Mouse (Mus musculus) heart, embryonic 11.5 days (tissue): ENCODE measurements at regions not wholly inside any gene's neighbourhood (a gene's known extent, or its start where the extent isn't known, plus 50 kb on each side); places are given as distances from the start of the nearest gene placed in this dataset.

ENCODE experiments used
- ATAC-seq: fragments of 200-750 bp; cut with Nextera tagmentation; replicated peaks from 2 replicates; pipeline ENCODE4 v1.8.0; 2017; ENCODE audit warnings: moderate library complexity; ENCODE audit not compliant: insufficient number of reproducible peaks, low FRiP score, low TSS enrichment
- H3K27ac ChIP-seq: fragments of 300-500 bp; sonication (generic); 2 replicates; pipeline ENCODE4 v1.5.1; 2014; ENCODE audit warnings: mild to moderate bottlenecking, low read depth, low read length
- H3K27me3 ChIP-seq: fragments of 300-500 bp; sonication (generic); 2 replicates; pipeline ENCODE4 v1.6.1; 2014; ENCODE audit warnings: mild to moderate bottlenecking, low read length, mixed read lengths; ENCODE audit not compliant: control insufficient read depth, insufficient read depth
- H3K36me3 ChIP-seq: fragments of 300-500 bp; sonication (generic); 2 replicates; pipeline ENCODE4 v1.6.1; 2014; ENCODE audit warnings: mild to moderate bottlenecking, low read length, moderate library complexity, mixed read lengths; ENCODE audit not compliant: control insufficient read depth, insufficient read depth
- H3K4me1 ChIP-seq: fragments of 300-500 bp; sonication (generic); 2 replicates; pipeline ENCODE4 v1.6.1; 2014; ENCODE audit warnings: low read length; ENCODE audit not compliant: control insufficient read depth, insufficient read depth
- H3K4me2 ChIP-seq: fragments of 300-500 bp; sonication (generic); 2 replicates; pipeline ENCODE4 v1.6.1; 2014; ENCODE audit warnings: mild to moderate bottlenecking, moderate library complexity
- H3K4me3 ChIP-seq: fragments of 300-500 bp; sonication (generic); 2 replicates; pipeline ENCODE4 v1.5.1; 2014; ENCODE audit warnings: low read depth, low read length
- H3K9ac ChIP-seq: fragments of 300-500 bp; sonication (generic); 2 replicates; pipeline ENCODE4 v1.6.1; 2014; ENCODE audit warnings: mild to moderate bottlenecking, low read depth, low read length, moderate library complexity
- H3K9me3 ChIP-seq: fragments of 300-500 bp; sonication (generic); replicated peaks from 2 replicates; pipeline ENCODE4 v1.6.1; 2016; ENCODE audit warnings: low read length; ENCODE audit not compliant: control insufficient read depth
- WGBS: fragments of 180-500 bp; shearing (Covaris S2); extraction: QIAGEN DNeasy Blood & Tissue Kit; methylation state at CpG from one replicate; pipeline ENCODE4 v1.1.7; 2014; ENCODE audit not compliant: insufficient replicate concordance; 5-methylcytosine and 5-hydroxymethylcytosine counted together

- Histone ChIP-seq H3K36me3 (no peaks in the 10 kb centered on the region), H3K9ac (no peak overlapping the region), H3K4me1 (no peaks in the 10 kb centered on the region), H3K4me3 (no peak overlapping the region), H3K9me3 (no peaks in the 10 kb centered on the region), H3K27me3 (no peaks in the 10 kb centered on the region), H3K4me2 (no peak overlapping the region), H3K27ac (no peak overlapping the region)
- 67% methylated on average over 9 of the region's 9 CpGs for WGBS
- ATAC-seq: no peak
These were observed 119.6 kb upstream of the Arglu1 start for GRCm38 (mm10) chr8:8809835-8810439.

- no peaks in the 10 kb centered on the region for H3K27me3 ChIP-seq
- ATAC-seq: no peak
- H3K4me3 ChIP-seq: no peak overlapping the region
- H3K36me3 ChIP-seq: no peaks in the 10 kb centered on the region
- H3K9me3 ChIP-seq: no peaks in the 10 kb centered on the region
- H3K4me2 ChIP-seq: no peak overlapping the region
- H3K9ac ChIP-seq: no peak overlapping the region
- H3K4me1 ChIP-seq: no peaks in the 10 kb centered on the region
- 79% methylated on average over 8 of the region's 8 CpGs for WGBS
- H3K27ac ChIP-seq: no peak overlapping the region
These were observed 119.0 kb upstream of the Arglu1 start for GRCm38 (mm10) chr8:8809349-8809748.

- Histone ChIP-seq H3K4me1 (no peaks in the 10 kb centered on the region), H3K27ac (no peak overlapping the region), H3K4me2 (no peak overlapping the region), H3K27me3 (no peaks in the 10 kb centered on the region), H3K9ac (no peak overlapping the region), H3K9me3 (no peaks in the 10 kb centered on the region), H3K4me3 (no peak overlapping the region), H3K36me3 (no peaks in the 10 kb centered on the region)
- ATAC-seq: no peak
- 81% methylated on average over 6 of the region's 6 CpGs for WGBS
These were observed 112.5 kb upstream of the Arglu1 start for GRCm38 (mm10) chr8:8802761-8803340.

GRCm38 (mm10) chr8:8802317-8802716 is 112.0 kb upstream of the Arglu1 start:
- Histone ChIP-seq H3K4me1 (0 out of 2 replicates have a peak, but pooled peaks cover 4% of the 10 kb centered on the region), H3K4me2 (no peak overlapping the region), H3K27me3 (no peaks in the 10 kb centered on the region), H3K9ac (no peak overlapping the region), H3K4me3 (no peak overlapping the region), H3K36me3 (no peaks in the 10 kb centered on the region), H3K27ac (no peak overlapping the region), H3K9me3 (no peaks in the 10 kb centered on the region)
- no peak for ATAC-seq
- WGBS: 50% methylated on average over 5 of the region's 5 CpGs

GRCm38 (mm10) chr8:8801578-8801977 is 111.3 kb upstream of the Arglu1 start:
- 0 out of 2 replicates have a peak, but pooled peaks cover 4% of the 10 kb centered on the region for H3K4me1 ChIP-seq
- WGBS: 48% methylated on average over 5 of the region's 5 CpGs
- H3K4me3 ChIP-seq: no peak overlapping the region
- no peaks in the 10 kb centered on the region for H3K27me3 ChIP-seq
- ATAC-seq: no peak
- H3K9ac ChIP-seq: no peak overlapping the region
- H3K36me3 ChIP-seq: no peaks in the 10 kb centered on the region
- H3K4me2 ChIP-seq: no peak overlapping the region
- 0 out of 2 replicates have a peak overlapping the region, but pooled peaks have one; percentile 5 for H3K27ac ChIP-seq
- H3K9me3 ChIP-seq: no peaks in the 10 kb centered on the region

GRCm38 (mm10) chr8:8797521-8797920 is 107.2 kb upstream of the Arglu1 start:
- WGBS: 53% methylated on average over 3 of the region's 3 CpGs
- H3K4me2 ChIP-seq: no peak overlapping the region
- no peak overlapping the region for H3K9ac ChIP-seq
- H3K27me3 ChIP-seq: no peaks in the 10 kb centered on the region
- no peaks in the 10 kb centered on the region for H3K9me3 ChIP-seq
- H3K4me3 ChIP-seq: no peak overlapping the region
- 0 out of 2 replicates have a peak, but pooled peaks cover 4% of the 10 kb centered on the region for H3K4me1 ChIP-seq
- H3K27ac ChIP-seq: 0 out of 2 replicates have a peak overlapping the region, but pooled peaks have one; percentile 5
- H3K36me3 ChIP-seq: no peaks in the 10 kb centered on the region
- ATAC-seq: no peak

- 0 out of 2 replicates have a peak, but pooled peaks cover 4% of the 10 kb centered on the region for H3K4me1 ChIP-seq
- ATAC-seq: no peak
- H3K4me2 ChIP-seq: no peak overlapping the region
- H3K27ac ChIP-seq: no peak overlapping the region
- H3K27me3 ChIP-seq: no peaks in the 10 kb centered on the region
- no peak overlapping the region for H3K4me3 ChIP-seq
- no peak overlapping the region for H3K9ac ChIP-seq
- WGBS: 46% methylated on average over 9 of the region's 9 CpGs
- H3K9me3 ChIP-seq: no peaks in the 10 kb centered on the region
- no peaks in the 10 kb centered on the region for H3K36me3 ChIP-seq
These were observed 106.6 kb upstream of the Arglu1 start for GRCm38 (mm10) chr8:8796951-8797350.

- ATAC-seq: no peak
- no peaks in the 10 kb centered on the region for H3K36me3 ChIP-seq
- H3K9ac ChIP-seq: no peak overlapping the region
- WGBS: 55% methylated on average over 6 of the region's 6 CpGs
- no peak overlapping the region for H3K27ac ChIP-seq
- H3K9me3 ChIP-seq: no peaks in the 10 kb centered on the region
- H3K27me3 ChIP-seq: no peaks in the 10 kb centered on the region
- H3K4me3 ChIP-seq: no peak overlapping the region
- 0 out of 2 replicates have a peak, but pooled peaks cover 4% of the 10 kb centered on the region for H3K4me1 ChIP-seq
- H3K4me2 ChIP-seq: no peak overlapping the region
These were observed 104.4 kb upstream of the Arglu1 start for GRCm38 (mm10) chr8:8794711-8795110.

GRCm38 (mm10) chr8:8779931-8780330 is 89.6 kb upstream of the Arglu1 start:
- Histone ChIP-seq H3K4me1 (no peaks in the 10 kb centered on the region), H3K4me2 (no peak overlapping the region), H3K27ac (no peak overlapping the region), H3K36me3 (no peaks in the 10 kb centered on the region), H3K9me3 (no peaks in the 10 kb centered on the region), H3K4me3 (no peak overlapping the region), H3K27me3 (no peaks in the 10 kb centered on the region), H3K9ac (no peak overlapping the region)
- ATAC-seq: no peak
- 83% methylated on average over 15 of the region's 15 CpGs for WGBS
